Mouse (Mus musculus): ENCODE data around the gene Gabra6. TPM values are rescaled to one million over a fixed set of nuclear protein-coding genes. Genes with fewer than 3 reads are reported as not detected.

Gabra6 gene
- polyA plus RNA-seq, 1 experiment from 2014 or later, result not detected

DNA sequence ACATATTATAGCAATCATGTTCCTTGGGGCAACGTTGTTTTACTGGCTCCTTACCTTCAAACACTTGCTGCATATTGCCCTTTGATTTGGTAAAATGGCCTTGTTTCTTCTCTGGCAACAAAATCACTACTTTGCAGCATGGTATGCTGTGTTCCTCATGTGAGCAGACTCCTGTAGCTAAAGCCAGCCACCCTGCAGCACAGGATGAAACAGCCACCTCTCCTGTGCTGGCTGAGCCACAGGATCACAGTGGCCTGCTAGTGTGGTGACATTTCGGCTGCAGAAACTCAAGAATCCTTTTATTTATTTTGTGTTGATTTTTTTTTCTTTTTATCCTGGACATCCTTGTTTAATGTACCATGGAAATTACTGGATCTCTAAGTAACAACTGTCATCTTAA, 11.8 kb downstream of the Gabra6 start:
- H3K9me3 ChIP-seq (ENCODE audit: control insufficient read depth, low read length), result no peaks in the 10 kb centered on the region
- no peaks in the 10 kb centered on the region for H3K36me3 ChIP-seq (ENCODE audit: control insufficient read depth, insufficient read depth, low read length)
- no peaks in the 10 kb centered on the region for H3K27me3 ChIP-seq (replicated peaks; ENCODE audit: control insufficient read depth, insufficient read depth, low read length)
- no peak overlapping the region for H3K9ac ChIP-seq (ENCODE audit: low read depth, low read length)
- H3K4me2 ChIP-seq (ENCODE audit: low read depth, low read length), result no peak overlapping the region
- 82% methylated on average over 2 of the region's 2 CpGs for WGBS
- no peaks in the 10 kb centered on the region for H3K4me1 ChIP-seq (ENCODE audit: control insufficient read depth, insufficient read depth, low read length)
- no peak overlapping the region for H3K4me3 ChIP-seq (ENCODE audit: low read length)
- ATAC-seq, result no peak
- H3K27ac ChIP-seq (ENCODE audit: low read length), result no peak overlapping the region

DNA sequence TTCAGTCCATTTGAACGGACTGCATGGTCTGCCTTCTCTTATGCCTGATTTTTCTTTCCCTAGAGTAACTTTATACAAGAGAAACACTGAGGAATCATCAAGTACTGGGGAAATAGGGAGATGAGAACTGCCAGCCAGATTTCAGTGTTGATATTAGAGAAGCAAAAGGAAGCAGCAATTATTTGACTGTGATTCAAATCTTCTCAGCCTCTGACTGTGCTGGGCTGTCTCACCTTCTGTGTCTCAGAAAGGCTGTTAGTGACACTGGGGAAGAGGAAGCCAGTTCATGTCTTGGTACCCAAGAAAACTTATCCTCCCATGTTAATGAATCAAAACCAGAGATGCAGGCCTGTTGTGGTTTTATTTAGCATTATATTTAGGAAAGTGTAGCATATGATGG, 14.8 kb downstream of the Gabra6 start:
- no peak overlapping the region for H3K9ac ChIP-seq (ENCODE audit: low read depth, low read length)
- no peaks in the 10 kb centered on the region for H3K4me1 ChIP-seq (ENCODE audit: control insufficient read depth, insufficient read depth, low read length)
- H3K9me3 ChIP-seq (ENCODE audit: control insufficient read depth, low read length), result no peaks in the 10 kb centered on the region
- no peak for ATAC-seq
- no peaks in the 10 kb centered on the region for H3K36me3 ChIP-seq (ENCODE audit: control insufficient read depth, insufficient read depth, low read length)
- H3K4me3 ChIP-seq (ENCODE audit: low read length), result no peak overlapping the region
- H3K4me2 ChIP-seq (ENCODE audit: low read depth, low read length), result no peak overlapping the region
- 78% methylated on average over 1 of the region's 1 CpGs for WGBS
- H3K27me3 ChIP-seq (replicated peaks; ENCODE audit: control insufficient read depth, insufficient read depth, low read length), result no peaks in the 10 kb centered on the region
- no peak overlapping the region for H3K27ac ChIP-seq (ENCODE audit: low read length)

GRCm38 (mm10) chr11:42258978-42259377, 61.9 kb downstream of the Gabra6 start:
- Histone ChIP-seq H3K27ac (ENCODE audit: low read length) (no peak overlapping the region), H3K36me3 (ENCODE audit: control insufficient read depth, insufficient read depth, low read length) (no peaks in the 10 kb centered on the region), H3K9me3 (ENCODE audit: control insufficient read depth, low read length) (no peaks in the 10 kb centered on the region), H3K27me3 (replicated peaks; ENCODE audit: control insufficient read depth, insufficient read depth, low read length) (no peaks in the 10 kb centered on the region), H3K9ac (ENCODE audit: low read depth, low read length) (no peak overlapping the region), H3K4me2 (ENCODE audit: low read depth, low read length) (no peak overlapping the region), H3K4me3 (ENCODE audit: low read length) (no peak overlapping the region), H3K4me1 (ENCODE audit: control insufficient read depth, insufficient read depth, low read length) (no peaks in the 10 kb centered on the region)
- no peak for ATAC-seq
- WGBS, result 44% methylated on average over 3 of the region's 3 CpGs

Other genes starting within 250 kb of the Gabra6 start
- gene Gabra1, start 138.1 kb downstream of the Gabra6 start, polyA plus RNA-seq (2015; fragmentation: Nextera tagmentation; extraction: Ambion mirVana), result 2.4 and 3.3 TPM in 2 replicates
- gene Gabrb2, start 98.7 kb upstream of the Gabra6 start, polyA plus RNA-seq (2015; fragmentation: Nextera tagmentation; extraction: Ambion mirVana), result 0.93 TPM in 2 replicates

Data from intestine, embryonic 16.5 days (tissue).